Mouse (Mus musculus): ENCODE results near the gene Vtcn1.

Vtcn1 gene

GRCm38 (mm10) chr3:100920611-100921140 is 95.4 kb downstream of the Vtcn1 start:
- DNase-seq (ENCODE audit: low read depth, low spot score): no peak

GRCm38 (mm10) chr3:100921825-100922505 is 96.7 kb downstream of the Vtcn1 start, which contains the start of gene Trim45:
TSS of gene Trim45 (plus strand) at chr3:100922202.
- DNase-seq (ENCODE audit: low read depth, low spot score): peak; percentile 100

DNA sequence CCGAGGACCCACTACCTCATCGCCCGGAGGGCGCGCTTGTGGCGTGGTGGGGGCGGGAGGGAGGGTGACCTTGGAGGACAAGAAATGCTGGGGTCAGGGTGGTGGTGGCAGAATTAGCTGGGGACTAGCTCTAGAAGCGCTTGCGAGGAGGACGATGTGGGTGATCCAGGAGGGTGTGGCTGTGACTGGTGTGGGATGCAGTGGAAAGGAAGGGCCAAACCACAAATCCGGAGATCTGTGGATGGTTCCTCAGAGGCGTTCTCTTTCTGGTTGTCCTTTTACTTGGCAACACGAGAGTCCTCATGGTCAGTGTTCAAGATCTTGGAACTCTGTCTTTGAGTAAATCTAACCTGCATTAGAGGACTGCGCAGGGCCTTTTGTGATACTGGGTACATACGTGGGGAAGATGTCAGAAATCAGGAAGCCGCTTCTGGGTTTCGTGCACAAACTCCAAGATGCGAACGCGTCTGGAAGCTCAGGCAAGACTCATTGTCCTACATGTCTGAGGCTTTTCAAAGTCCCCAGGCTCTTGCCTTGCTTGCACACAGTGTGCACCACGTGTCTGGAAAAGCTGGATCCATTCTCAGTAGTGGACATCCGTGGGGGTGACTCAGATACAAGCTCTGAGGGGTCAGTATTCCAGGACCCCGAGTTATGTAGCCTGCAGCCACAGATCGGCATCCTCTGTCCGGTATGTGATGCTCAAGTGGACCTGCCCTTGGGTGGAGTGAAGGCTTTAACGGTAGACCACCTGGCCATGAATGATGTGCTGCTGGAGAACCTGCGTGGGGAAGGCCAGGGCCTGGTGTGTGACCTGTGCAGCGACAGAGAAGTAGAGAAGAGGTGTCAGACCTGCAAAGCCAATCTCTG is 97.5 kb downstream of the Vtcn1 start:
- DNase-seq (ENCODE audit: low read depth, low spot score): peak; percentile 42

DNA sequence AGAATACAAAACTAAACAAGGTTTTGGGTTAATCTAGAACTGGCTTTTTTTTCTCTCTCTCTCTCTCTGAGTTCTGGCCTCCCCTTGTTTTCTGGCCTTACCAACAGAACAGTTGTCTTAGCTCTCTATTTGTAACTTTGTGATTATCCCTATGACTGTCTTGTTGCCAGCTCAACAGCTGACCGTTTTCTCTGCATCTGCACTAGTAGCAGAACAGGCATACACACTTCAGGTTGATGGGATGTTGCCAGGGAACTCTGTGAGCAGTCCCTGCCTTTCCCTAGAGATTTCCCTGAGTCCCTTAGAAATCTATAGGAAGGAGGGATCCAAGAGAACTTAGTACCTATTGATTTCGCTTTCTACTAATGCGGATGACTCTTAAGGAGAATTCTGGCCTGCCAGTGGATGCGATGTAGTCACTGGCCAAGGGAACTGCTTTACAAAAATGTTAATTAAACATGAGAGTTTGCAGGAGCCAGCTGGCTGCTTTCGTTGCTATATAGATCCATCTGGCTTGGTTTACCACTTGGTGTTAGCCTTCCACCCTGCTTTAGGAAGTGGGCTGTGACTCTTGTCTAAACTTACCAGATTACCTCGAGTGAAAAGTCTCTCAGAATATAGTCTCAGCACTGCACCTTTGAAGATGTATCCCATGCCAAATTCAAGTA is 98.9 kb downstream of the Vtcn1 start:
- DNase-seq (ENCODE audit: low read depth, low spot score): peak; percentile 38

- no peak for DNase-seq (ENCODE audit: low read depth, low spot score)
Observed at GRCm38 (mm10) chr3:100925176-100925575, 99.9 kb downstream of the Vtcn1 start.

- DNase-seq (ENCODE audit: low read depth, low spot score): no peak
Observed at GRCm38 (mm10) chr3:100931332-100932076, 106.2 kb downstream of the Vtcn1 start.

DNA sequence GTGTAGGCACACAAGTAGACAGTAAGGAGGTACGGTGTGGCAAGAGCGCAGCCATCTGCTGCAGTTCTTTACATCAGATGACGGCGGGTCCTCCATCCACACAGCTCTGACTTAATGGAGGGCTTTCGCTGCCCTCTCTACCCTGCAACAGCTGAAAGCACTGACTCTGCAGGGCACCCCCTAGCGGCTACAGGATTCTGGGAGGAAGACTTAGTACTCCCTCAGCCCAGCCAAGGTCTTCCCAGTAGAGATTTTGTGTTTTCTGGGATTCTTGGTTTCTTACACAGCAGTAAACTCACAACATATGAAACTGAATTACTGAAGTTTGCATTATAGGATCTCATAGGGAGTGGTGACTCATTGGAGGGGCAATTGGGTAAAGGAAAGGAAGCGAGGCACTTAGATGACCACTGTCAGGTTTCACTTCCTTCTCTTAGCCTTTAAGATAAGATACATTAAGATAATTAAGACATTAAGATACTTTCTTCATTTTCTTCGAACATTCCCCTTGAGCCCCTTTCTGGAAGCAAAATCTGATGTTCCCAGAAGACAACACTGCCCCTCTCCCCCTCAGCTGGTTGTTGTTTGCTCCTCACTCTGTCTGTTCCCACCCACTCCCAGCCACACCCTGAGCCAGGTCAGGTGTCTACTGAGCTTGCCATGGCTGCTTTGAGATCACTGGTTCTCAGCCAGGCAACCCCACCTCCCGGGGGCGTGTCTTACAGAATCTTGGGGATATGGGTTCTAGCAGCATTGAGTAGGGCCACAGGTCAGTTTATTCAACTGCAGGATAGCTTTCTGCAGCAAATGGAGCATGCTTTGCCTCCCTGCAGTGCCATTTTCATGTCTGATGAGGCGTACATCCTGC is 107.1 kb downstream of the Vtcn1 start:
- no peak for DNase-seq (ENCODE audit: low read depth, low spot score)

- no peak for DNase-seq (ENCODE audit: low read depth, low spot score)
Observed at GRCm38 (mm10) chr3:100935521-100935920, 110.3 kb downstream of the Vtcn1 start.

GRCm38 (mm10) chr3:100936201-100936600 is 110.9 kb downstream of the Vtcn1 start:
- no peak for DNase-seq (ENCODE audit: low read depth, low spot score)

GRCm38 (mm10) chr3:100938211-100938610 is 113.0 kb downstream of the Vtcn1 start:
- no peak for DNase-seq (ENCODE audit: low read depth, low spot score)

DNA sequence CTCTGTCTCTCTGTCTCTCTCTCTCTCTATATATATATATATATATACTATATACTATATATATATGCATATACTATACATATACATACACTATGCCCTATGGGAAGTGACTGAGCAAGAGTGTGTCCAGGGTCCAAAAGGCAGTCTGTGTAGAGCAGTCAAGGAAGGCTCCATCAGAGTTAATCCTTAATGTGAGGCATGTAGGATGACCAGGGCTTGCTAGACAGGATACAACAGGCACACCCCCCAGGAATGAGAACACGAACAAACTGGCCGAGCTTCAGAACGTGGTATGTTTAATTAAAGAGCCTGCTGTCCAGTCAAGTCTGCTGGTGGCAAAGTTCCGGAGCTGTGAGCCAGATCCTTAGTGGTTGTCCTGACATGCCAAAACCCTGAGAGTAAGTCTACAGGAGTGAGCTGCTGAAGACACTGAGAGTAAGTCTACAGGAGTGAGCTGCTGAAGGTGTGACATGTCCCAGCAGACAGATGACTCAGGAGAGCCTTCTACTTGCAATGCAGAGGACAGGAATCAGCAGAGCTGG is 115.3 kb downstream of the Vtcn1 start:
- no peak for DNase-seq (ENCODE audit: low read depth, low spot score)

All from telencephalon, adult 2 months (tissue).